Mouse (Mus musculus) retina, postnatal 1 day (tissue): Measurements from ENCODE around the gene Csdc2.
A peak's percentile ranks its signal among the peaks of the same experiment; 100 is the strongest.
"Not testable (repeated sequence)": the region's sequence is repeated elsewhere in the genome, so short reads cannot be mapped to it uniquely, and the experiment has no call there.

Experiments
- DNase-seq: peaks from one replicate; pipeline ENCODE4 v3.0.0-alpha.2; 2012

Csdc2 gene

DNA sequence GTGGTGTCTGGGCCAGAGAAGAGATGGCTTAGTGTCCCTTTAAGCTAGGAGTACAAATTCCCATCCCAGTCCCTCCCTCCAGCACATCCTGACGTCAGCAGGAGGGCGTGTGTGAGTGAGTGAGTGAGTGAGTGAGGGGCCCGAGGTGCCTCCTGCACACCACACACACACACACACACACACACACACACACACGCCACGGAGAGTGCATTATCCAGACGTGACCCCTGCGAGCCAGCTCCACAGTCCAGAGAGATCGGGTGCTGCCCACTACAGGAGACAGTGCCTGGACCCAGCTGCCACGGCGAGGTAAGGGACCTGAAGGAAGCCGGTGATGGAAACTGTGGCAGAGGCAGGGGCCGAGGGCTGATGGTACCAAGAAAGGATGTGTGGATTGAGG lies at the start of gene Csdc2:
Csdc2 (plus strand) TSS at position 81 of the 400 bp plus-strand sequence.
- DNase-seq, result peak; percentile 90

GRCm38 (mm10) chr15:81886795-81887550 lies 49.6 kb upstream of the Csdc2 start:
- DNase-seq, result no peak

- DNase-seq, result no peak
These were observed 47.4 kb upstream of the Csdc2 start for GRCm38 (mm10) chr15:81889175-81889574.

DNA sequence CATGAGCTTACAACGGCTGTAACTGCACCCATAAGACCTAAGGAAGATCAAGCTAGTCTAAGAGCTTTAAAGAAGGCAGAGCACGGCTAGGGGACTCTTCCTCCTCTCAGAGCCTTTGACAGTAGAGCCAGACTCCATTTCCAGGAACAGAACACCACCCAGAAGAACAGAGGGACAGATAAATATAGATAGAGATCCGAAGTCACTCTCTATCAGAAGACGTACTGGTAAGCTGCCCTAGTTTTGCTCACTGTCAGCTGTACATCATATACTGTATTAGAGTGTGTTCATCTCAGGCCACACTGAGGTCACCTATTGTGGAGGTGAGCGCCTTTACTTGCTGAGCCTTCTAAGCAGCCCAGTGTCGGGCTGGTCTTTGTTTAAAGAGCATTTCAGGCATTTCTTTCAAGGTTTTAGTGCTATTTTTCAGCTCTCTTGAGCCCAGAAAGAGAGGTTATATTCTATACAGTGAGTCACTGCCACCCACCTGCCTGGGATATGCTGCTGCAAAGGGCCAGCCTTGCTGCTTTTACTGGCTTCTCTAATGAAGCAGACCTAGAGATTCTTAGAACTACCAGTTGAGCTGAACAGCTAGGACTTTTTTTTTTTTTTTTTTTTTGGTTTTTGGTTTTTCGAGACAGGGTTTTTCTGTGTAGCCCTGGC lies 45.3 kb upstream of the Csdc2 start:
- no peak for DNase-seq

DNA sequence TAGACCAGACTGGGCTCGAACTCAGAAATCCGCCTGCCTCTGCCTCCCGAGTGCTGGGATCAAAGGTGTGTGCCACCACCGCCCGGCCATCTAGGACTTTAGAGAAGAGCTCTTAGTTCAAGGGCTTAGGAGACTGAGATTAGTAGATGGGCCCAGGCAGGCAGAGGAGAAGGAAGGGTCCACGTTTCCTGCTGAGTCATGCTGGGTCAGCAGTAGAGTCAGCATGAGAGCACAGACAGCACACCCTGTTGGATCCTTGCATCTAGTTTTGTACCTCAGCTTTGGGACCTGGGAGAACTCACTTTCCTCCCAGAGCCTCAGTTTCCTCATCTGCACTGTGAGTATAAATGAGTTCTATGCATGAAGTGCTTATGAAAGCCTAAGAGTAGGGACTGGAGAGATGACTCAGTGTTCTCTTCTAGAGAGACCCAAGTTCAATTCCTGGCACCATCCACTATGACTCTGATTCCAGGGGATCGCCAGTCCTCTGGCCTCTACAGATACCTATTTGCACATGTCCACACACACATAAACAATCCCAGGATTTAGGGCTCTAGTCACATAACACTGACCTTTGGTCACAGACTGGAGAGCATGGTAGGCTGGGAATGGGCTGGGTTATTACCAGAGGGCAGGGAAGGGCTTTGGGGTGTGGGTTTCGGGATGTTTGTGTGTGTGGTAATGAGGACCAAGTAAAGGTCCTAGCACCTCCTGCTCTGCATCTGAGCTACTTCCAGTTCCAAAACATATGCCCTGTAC lies 44.6 kb upstream of the Csdc2 start:
- no peak for DNase-seq

- no peak for DNase-seq
These were observed 42.6 kb upstream of the Csdc2 start for GRCm38 (mm10) chr15:81894002-81894401.

DNA sequence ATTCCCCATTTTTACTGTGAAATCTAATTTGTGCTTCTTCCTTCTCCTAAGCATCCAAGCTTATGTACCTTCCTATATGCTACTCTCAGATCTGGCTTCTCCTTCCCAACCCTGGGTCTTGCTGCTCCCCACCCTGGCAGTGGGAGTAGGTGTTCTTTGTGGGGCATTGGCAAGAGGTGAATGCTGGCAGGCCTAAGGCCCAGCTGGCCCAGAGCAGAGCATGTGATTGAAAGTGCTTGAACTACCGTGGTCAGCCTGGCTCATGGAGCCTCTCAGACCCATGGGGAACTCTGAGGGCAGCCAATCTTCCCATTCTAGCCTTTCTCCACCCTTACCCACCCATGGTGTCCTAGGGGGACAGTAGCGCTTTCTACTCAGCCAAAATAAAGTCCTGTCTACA lies 40.2 kb upstream of the Csdc2 start:
- no peak for DNase-seq

DNA sequence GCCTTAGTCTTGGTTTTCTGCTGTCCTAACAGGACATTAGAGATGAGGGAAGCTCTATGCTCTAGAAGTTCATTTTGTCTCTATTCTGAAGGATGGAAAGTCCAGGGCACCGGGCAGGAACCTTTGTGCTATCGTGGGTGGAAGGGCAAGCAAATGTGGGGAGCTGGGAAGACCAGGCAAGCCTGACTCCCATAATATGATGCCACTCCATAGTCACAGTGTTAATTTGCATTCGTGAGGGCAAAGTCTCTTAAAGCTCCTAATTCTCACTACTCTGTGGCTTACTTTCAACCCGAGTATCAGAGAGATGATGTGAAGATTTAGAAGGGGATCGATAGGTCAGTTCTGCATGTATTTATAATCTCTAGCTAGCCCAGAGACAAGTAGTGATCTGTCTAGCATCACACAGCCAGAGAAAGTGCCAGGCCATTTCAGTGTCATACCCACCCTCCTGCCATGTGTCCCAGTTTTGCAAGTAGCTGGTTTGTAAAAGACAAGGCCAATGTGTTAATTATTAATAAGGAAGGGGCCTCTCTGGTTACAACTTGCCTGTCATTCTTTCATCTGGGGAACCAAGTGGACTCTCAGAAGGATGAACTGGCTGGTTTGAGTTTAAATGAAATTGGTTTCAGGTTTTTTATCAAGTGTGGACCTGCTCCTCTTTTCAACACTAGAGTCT lies 38.8 kb upstream of the Csdc2 start:
- DNase-seq, result no peak

GRCm38 (mm10) chr15:81898751-81899150 lies 37.8 kb upstream of the Csdc2 start:
- no peak for DNase-seq

DNA sequence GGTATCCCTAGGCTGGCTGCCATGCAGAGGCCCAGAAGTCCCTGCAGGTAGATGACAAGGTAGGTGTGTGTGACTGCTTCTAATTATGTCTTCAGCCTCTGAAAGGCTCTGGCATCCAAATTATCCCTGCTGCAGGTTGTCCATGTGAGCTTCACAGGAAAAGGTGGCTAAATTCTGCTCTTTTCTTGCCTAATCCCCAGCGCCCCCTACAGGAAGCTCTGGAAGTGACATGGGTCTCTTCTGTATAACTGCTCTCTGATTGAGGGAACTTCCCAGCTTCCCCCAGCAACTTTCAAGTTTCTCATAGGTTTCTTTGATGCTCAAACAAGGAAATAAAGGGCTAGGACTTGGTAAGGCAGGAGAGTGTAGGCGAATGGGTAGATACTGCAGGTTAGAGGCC lies 31.6 kb upstream of the Csdc2 start:
- peak; percentile 76 for DNase-seq

GRCm38 (mm10) chr15:81907953-81908352 lies 28.6 kb upstream of the Csdc2 start:
- no peak for DNase-seq

DNA sequence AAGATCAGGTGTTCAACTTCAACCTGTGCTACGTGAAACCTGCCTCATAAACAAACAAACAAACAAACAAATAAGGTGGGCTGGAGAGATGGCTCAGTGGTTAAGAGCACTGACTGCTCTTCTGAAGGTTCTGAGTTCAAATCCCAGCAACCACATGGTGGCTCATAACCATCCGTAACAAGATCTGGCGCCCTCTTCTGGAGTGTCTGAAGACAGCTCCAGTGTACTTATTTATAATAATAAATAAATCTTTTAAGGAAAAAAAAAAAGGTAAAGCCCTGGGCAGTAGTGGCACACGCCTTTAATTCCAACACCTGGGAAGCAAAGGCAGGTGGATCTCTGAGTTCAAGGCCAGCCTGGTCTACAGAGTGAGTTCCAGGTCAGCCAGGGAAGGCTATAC lies 27.8 kb upstream of the Csdc2 start:
- DNase-seq, result not testable (repeated sequence)

GRCm38 (mm10) chr15:81912498-81912897 lies 24.1 kb upstream of the Csdc2 start:
- no peak for DNase-seq

- DNase-seq, result no peak
These were observed 21.9 kb upstream of the Csdc2 start for GRCm38 (mm10) chr15:81914668-81915067.

DNA sequence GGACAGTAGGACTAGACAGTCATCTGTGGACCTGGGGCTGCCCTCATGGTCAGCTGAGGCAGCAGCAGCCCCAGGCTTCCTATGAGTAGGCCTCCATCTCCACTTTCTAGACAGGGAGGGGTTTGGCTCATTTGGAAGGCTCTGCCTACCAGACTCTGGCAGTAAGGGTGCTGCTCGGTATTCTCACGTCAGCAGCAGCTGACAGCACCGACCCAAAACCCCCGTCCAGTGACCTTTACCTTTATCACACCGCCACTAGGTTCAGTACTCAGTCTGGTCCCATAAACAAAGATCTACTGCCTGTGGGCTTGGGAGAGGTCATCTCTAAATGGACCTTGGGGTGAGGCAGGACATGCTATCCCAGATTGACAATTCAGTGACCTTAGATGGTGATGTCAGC lies 20.9 kb upstream of the Csdc2 start:
- no peak for DNase-seq

- DNase-seq, result no peak
These were observed 19.4 kb upstream of the Csdc2 start for GRCm38 (mm10) chr15:81917201-81917600.

- DNase-seq, result peak; percentile 76
These were observed 18.7 kb upstream of the Csdc2 start for GRCm38 (mm10) chr15:81917621-81918463.

DNA sequence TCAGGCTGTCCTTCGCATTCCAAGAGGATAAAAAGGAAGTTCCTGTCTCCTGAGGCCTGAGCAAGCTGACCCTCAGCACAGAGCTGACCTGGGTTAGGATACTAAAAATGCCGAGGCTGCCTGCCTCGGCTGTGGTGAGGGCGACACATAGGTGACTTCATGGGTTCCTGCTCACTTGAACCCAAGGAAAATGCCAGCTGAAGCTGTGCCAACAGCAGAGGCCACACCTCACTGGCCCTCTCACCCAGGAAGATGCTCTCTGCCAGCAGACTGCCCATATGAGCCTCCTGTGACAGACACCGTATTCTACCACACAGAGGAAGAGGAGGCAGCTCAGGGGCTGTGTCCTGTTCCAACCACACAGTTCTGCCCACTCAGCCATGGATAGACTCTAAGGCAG lies 17.5 kb upstream of the Csdc2 start:
- no peak for DNase-seq

DNA sequence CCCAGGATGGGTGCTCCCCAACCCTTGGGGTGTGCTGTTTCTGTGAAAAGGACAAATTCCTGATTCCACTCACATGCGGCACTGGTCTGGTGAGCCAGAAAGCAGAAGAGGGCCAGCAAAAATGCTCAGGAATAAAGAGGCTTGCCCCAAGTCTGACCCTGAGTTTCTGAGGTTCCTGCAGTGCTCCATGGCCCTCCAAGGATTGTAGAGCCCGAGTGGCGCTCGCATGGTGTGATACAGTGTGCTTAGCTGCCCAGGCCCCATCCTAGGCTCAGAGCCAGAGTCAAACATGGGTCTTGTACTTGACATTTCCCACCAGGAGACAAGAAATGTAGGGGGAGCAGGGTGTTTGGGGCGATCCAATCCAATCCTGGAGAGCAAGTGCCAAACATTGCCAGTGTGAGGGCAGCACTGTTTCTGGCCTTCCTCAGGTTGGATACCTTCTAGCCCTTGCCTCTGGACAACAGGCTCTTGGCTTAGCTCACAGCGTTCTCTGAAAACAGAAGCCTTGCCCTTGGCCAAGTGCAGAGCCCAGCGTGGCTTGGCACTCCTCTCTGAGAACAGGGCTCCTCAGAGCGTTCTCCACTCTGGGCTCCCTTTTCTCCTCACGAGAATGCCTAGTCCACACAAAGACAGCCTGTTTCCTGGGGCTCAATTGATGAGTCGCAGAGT lies 15.9 kb upstream of the Csdc2 start:
- DNase-seq, result no peak

- DNase-seq, result no peak
These were observed 15.3 kb upstream of the Csdc2 start for GRCm38 (mm10) chr15:81921255-81921654.

GRCm38 (mm10) chr15:81924933-81925332 lies 11.6 kb upstream of the Csdc2 start:
- no peak for DNase-seq
